In the genomic region with DNA sequence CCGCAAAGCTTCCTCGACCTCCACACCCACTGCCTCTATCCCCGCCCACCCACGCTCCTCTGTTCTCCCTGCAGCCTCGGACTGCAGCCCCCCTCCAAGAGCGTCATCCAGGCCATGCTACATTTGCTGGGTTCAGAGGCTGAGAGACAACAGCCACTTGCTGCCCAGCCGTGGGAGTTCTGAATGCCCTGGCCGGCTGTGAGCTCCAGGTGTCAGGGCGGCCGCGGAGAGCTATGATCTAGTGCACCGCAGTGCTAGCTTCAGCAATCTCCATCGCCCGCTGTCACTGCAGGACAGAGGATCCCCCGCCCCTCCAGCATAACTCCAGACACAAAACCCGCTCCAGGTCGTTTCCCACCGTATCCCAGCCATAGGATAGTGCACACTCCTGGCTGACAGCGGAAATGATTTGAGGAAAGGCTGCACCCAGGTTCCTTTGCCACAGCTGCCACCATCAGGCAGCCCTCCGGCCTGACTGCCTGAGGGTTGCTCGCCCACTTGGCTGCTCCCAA, we compare ENCODE assay signal across 9 mouse cellular contexts. TPM values are rescaled to one million over a fixed set of nuclear protein-coding genes. Genes with fewer than 3 reads are reported as not detected.
DNase-seq lines count a peak whose midpoint lies in the region; ATAC-seq and TF ChIP-seq lines count a peak whose summit lies in the region.
"Had no signal": no experiment of that assay in that cellular context is flagged by ENCODE, and none has a peak within 500 bp of the region (broad histone marks: within the 10 kb centered on the region; RNA-seq: fewer than 3 reads in every experiment).

No protein-coding gene starts in this region.

- peak overlapping the region; percentile 80 for H3K27ac ChIP-seq in hindbrain, embryonic 13.5 days
- no peak overlapping the region for H3K27ac ChIP-seq in limb, embryonic 14.5 days (replicated peaks; ENCODE audit: low read depth, low read length)
- H3K27ac ChIP-seq in lung, postnatal 0 days (ENCODE audit: low read length): no peak overlapping the region

- H3K9ac ChIP-seq in hindbrain, embryonic 13.5 days: peak overlapping the region; percentile 78
- peak overlapping the region; percentile 34; the same call in 1 of the 2 replicates for H3K9ac ChIP-seq in limb, embryonic 14.5 days (ENCODE audit: low read depth, low read length, severe bottlenecking)
- no peak overlapping the region for H3K9ac ChIP-seq in lung, postnatal 0 days (replicated peaks; ENCODE audit: low read depth)

- WGBS in hindbrain, embryonic 13.5 days: under 1% methylated on average over 21 of the region's 21 CpGs
- WGBS in limb, embryonic 14.5 days: 4% methylated on average over 21 of the region's 21 CpGs
- 5% methylated on average over 18 of the region's 21 CpGs for WGBS in lung, postnatal 0 days

- peak overlapping the region; percentile 59 for H3K4me3 ChIP-seq in hindbrain, embryonic 13.5 days
- H3K4me3 ChIP-seq in limb, embryonic 14.5 days (replicated peaks; ENCODE audit: low read length): peak overlapping the region; percentile 29
- H3K4me3 ChIP-seq in lung, postnatal 0 days (ENCODE audit: low read depth, low read length): no peak overlapping the region

- TF ChIP-seq CTCF in lung, postnatal 0 days (IDR thresholded peaks at IDR 0.05): no peak

- peak; percentile 1 for DNase-seq in ovary, postnatal 14 days (ENCODE audit: low spot score)
- no peak for DNase-seq in ovary, adult 18-20 months (ENCODE audit: low spot score)
- DNase-seq in embryo, embryonic 9.5 days (ENCODE audit: extremely low spot score): peak; percentile 52
- DNase-seq in limb, embryonic 14.5 days (ENCODE audit: low spot score): no peak
- peak; percentile 30 to 66 for DNase-seq in right cerebral cortex, adult 2 months (ENCODE audit: low spot score in 2 of 2)
- no peak for DNase-seq in T-cell, adult 2 months (ENCODE audit: low spot score)
- DNase-seq in lung, postnatal 0 days (ENCODE audit: low spot score): no peak

- TF ChIP-seq EP300 in lung, postnatal 0 days (IDR thresholded peaks at IDR 0.05): no peak

- peak overlapping the region; percentile 88 for H3K4me2 ChIP-seq in hindbrain, embryonic 13.5 days
- H3K4me2 ChIP-seq in limb, embryonic 14.5 days (replicated peaks; ENCODE audit: low read depth, low read length, severe bottlenecking): peak overlapping the region; percentile 55
- no peak overlapping the region for H3K4me2 ChIP-seq in lung, postnatal 0 days (replicated peaks; ENCODE audit: low read depth, low read length)

- TF ChIP-seq POLR2A in limb, embryonic 14.5 days (IDR thresholded peaks at IDR 0.05; ENCODE audit: borderline replicate concordance, extremely low read depth, insufficient read depth, insufficient read length): no peak

- no peaks in the 10 kb centered on the region for H3K9me3 ChIP-seq in hindbrain, embryonic 13.5 days
- H3K9me3 ChIP-seq in limb, embryonic 14.5 days (ENCODE audit: control insufficient read depth, low read length): no peaks in the 10 kb centered on the region
- H3K9me3 ChIP-seq in lung, postnatal 0 days (ENCODE audit: low read length): no peaks in the 10 kb centered on the region

- H3K4me1 ChIP-seq in hindbrain, embryonic 13.5 days (replicated peaks): peaks cover 18% of the 10 kb centered on the region
- H3K4me1 ChIP-seq in limb, embryonic 14.5 days (ENCODE audit: control insufficient read depth, insufficient read depth, low read length): 0 out of 2 replicates have a peak, but pooled peaks cover under 1% of the 10 kb centered on the region
- no peaks in the 10 kb centered on the region for H3K4me1 ChIP-seq in lung, postnatal 0 days (ENCODE audit: insufficient read depth, low read depth, low read length)

- no peaks in the 10 kb centered on the region for H3K27me3 ChIP-seq in hindbrain, embryonic 13.5 days
- H3K27me3 ChIP-seq in limb, embryonic 14.5 days (ENCODE audit: control insufficient read depth, insufficient read depth, low read length): peaks cover 16% of the 10 kb centered on the region
- no peaks in the 10 kb centered on the region for H3K27me3 ChIP-seq in lung, postnatal 0 days (replicated peaks; ENCODE audit: insufficient read depth, low read length)

- H3K36me3 ChIP-seq in hindbrain, embryonic 13.5 days: no peaks in the 10 kb centered on the region
- H3K36me3 ChIP-seq in limb, embryonic 14.5 days (ENCODE audit: control insufficient read depth, insufficient read depth, low read length): no peaks in the 10 kb centered on the region
- no peaks in the 10 kb centered on the region for H3K36me3 ChIP-seq in lung, postnatal 0 days (ENCODE audit: insufficient read depth, low read length)

- ATAC-seq in hindbrain, embryonic 13.5 days (ENCODE audit: low FRiP score): peak; percentile 64
- ATAC-seq in limb, embryonic 14.5 days (ENCODE audit: low FRiP score, low read depth): no peak
- ATAC-seq in lung, postnatal 0 days: no peak

RNA-seq across cellular contexts. Expression of a gene that starts 1.7 kb away (rescaled TPM):
- 21.3 and 23.1 TPM in 2 replicates for polyA plus RNA-seq in hindbrain, embryonic 13.5 days (2015; fragmentation: Nextera tagmentation; extraction: Ambion mirVana)
- 0.18 and 0.29 TPM in 2 replicates for polyA plus RNA-seq in limb, embryonic 14.5 days (2012; rRNA removed)
- polyA plus RNA-seq in limb, embryonic 14.5 days (2014; fragmentation: Nextera tagmentation; extraction: Ambion mirVana): 0.73 and 0.91 TPM in 2 replicates
- polyA plus RNA-seq in lung, postnatal 0 days (2015; fragmentation: Nextera tagmentation; extraction: Ambion mirVana): 0.06 and 0.08 TPM in 2 replicates
- polyA plus RNA-seq: liver, adult 2 months had no signal

Comparison
In these comparisons a context has a peak if more than half of its experiments do, and no peak if none do; other contexts are left out.
1. DNase-seq: peak in ovary, postnatal 14 days (single experiment), embryo, embryonic 9.5 days (single experiment) and right cerebral cortex, adult 2 months (2 of 2); none in ovary, adult 18-20 months (single experiment), limb, embryonic 14.5 days (single experiment), T-cell, adult 2 months (single experiment) and lung, postnatal 0 days (single experiment).
2. RNA of a gene that starts 1.7 kb away (polyA plus RNA-seq): 21.3 to 23.1 TPM in hindbrain, embryonic 13.5 days; 0.18 to 0.91 TPM in limb, embryonic 14.5 days and 0.06 to 0.08 TPM in lung, postnatal 0 days; every median in the first group is over 10 times any median in the second.